ENCODE assay signal across 18 mouse cellular contexts in the genomic region with DNA sequence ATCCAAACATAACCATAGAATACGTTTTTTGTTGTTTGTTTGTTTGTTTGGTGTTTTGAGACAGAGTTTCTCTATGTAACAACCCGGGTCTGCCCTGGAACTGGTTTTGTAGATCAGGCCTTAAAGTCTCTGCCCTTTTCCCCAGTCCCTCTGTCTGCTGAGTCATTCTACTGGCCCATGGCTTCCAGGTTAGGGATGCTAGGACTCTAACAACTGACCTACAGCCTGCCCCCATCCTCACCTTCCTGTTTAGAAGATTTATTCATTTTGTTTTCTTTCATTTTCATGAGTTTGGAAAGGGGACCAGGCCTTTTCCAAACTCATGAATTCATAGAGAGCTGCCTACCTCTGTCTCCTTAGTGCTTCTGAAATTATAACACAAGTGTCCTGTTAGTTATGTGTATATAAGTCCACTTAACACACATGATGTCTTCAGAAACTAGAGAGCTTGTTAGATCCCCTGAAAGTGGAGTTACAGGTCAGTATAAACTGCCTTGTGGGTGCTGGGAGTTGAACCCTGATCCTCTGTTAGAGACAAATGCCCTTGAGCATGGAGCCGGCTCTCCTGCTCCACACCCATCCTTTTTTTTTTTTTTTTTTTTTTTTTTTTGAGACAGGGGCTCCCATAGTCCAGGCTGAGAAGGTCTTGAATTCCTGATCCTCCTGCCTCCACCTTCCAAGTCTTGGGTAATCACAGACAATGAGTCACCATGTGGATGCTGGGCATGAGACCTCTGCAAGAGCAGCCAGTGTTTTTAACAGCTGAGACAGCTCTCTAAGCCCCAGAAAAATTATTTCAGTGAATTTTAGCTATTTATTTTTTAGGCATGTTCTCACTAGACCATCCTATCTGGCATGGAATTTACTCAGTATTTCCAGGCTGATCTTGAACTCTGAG. TPM values are rescaled to one million over a fixed set of nuclear protein-coding genes. Genes with fewer than 3 reads are reported as not detected.
DNase-seq lines count a peak whose midpoint lies in the region; ATAC-seq and TF ChIP-seq lines count a peak whose summit lies in the region.
"Had no signal": no experiment of that assay in that cellular context is flagged by ENCODE, and none has a peak within 500 bp of the region (broad histone marks: within the 10 kb centered on the region; RNA-seq: fewer than 3 reads in every experiment).

No protein-coding gene starts in this region.

- no peaks in the 10 kb centered on the region for H3K27me3 ChIP-seq in heart, postnatal 0 days (ENCODE audit: control insufficient read depth, insufficient read depth, low read length)
- H3K27me3 ChIP-seq in heart, embryonic 10.5 days (ENCODE audit: insufficient read depth, poor library complexity, severe bottlenecking), result no peaks in the 10 kb centered on the region
- no peaks in the 10 kb centered on the region for H3K27me3 ChIP-seq in liver, adult 2 months (ENCODE audit: control insufficient read depth, insufficient read depth, low read length)
- no peaks in the 10 kb centered on the region for H3K27me3 ChIP-seq in small intestine, adult 2 months (ENCODE audit: control insufficient read depth, insufficient read depth, low read length)
- no peaks in the 10 kb centered on the region for H3K27me3 ChIP-seq in kidney, embryonic 15.5 days
- H3K27me3 ChIP-seq: forebrain, embryonic 15.5 days; midbrain, embryonic 13.5 days had no signal

- no peak overlapping the region for H3K9ac ChIP-seq in heart, postnatal 0 days (replicated peaks; ENCODE audit: low read depth, low read length)
- H3K9ac ChIP-seq in ES-E14 (ENCODE audit: insufficient read depth, low read depth, low read length, poor library complexity, severe bottlenecking), result no peak overlapping the region; the same call in 1 of the 2 replicates
- H3K9ac ChIP-seq in liver, adult 2 months (ENCODE audit: low read depth, low read length), result no peak overlapping the region
- no peak overlapping the region for H3K9ac ChIP-seq in kidney, embryonic 15.5 days
- H3K9ac ChIP-seq: forebrain, embryonic 15.5 days; midbrain, embryonic 13.5 days had no signal

- no peak for TF ChIP-seq CTCF in heart, postnatal 0 days (IDR thresholded peaks at IDR 0.05; ENCODE audit: low read depth)
- no peak for TF ChIP-seq CTCF in liver, adult 2 months (IDR thresholded peaks at IDR 0.05; ENCODE audit: low read depth, low read length)
- TF ChIP-seq CTCF in small intestine, adult 2 months (IDR thresholded peaks at IDR 0.05; ENCODE audit: extremely low read depth, insufficient read length, insufficient replicate concordance, low read depth, low read length), result no peak

- H3K4me1 ChIP-seq in heart, postnatal 0 days (ENCODE audit: control insufficient read depth, insufficient read depth), result peaks cover 21% of the 10 kb centered on the region
- H3K4me1 ChIP-seq in heart, embryonic 10.5 days, result peaks cover 19% of the 10 kb centered on the region
- peaks cover 6 to 10% of the 10 kb centered on the region in 2 experiments; a peak in 3 of 4 replicates for H3K4me1 ChIP-seq in ES-E14 (ENCODE audit: control insufficient read depth in 2 of 2, insufficient read depth in 2 of 2, low read length in 2 of 2, poor library complexity in 1 of 2)
- peaks cover 13% of the 10 kb centered on the region for H3K4me1 ChIP-seq in liver, adult 2 months (ENCODE audit: control insufficient read depth, insufficient read depth, low read length)
- peaks cover 28% of the 10 kb centered on the region; the same call in 1 of the 2 replicates for H3K4me1 ChIP-seq in small intestine, adult 2 months (ENCODE audit: control insufficient read depth, insufficient read depth, insufficient read length, low read length)
- peaks cover 16% of the 10 kb centered on the region for H3K4me1 ChIP-seq in kidney, embryonic 15.5 days

- H3K27ac ChIP-seq in heart, postnatal 0 days (ENCODE audit: low read depth), result no peak overlapping the region
- H3K27ac ChIP-seq in heart, embryonic 10.5 days, result no peak overlapping the region
- peak overlapping the region; percentile 61; the same call in 1 of the 2 replicates for H3K27ac ChIP-seq in ES-E14 (ENCODE audit: insufficient read depth, low read depth, low read length, poor library complexity, severe bottlenecking)
- H3K27ac ChIP-seq in liver, adult 2 months (replicated peaks; ENCODE audit: insufficient read depth, low read depth, low read length), result peak overlapping the region; percentile 60
- H3K27ac ChIP-seq in small intestine, adult 2 months (ENCODE audit: insufficient read depth, low read depth, low read length), result peak overlapping the region; percentile 88
- H3K27ac ChIP-seq in kidney, embryonic 15.5 days, result no peak overlapping the region
- H3K27ac ChIP-seq: forebrain, embryonic 15.5 days; heart, adult 2 months; midbrain, embryonic 13.5 days had no signal

- no peak for TF ChIP-seq POLR2A in liver, adult 2 months (IDR thresholded peaks at IDR 0.05; ENCODE audit: extremely low read depth, insufficient read depth, low read length)
- no peak for TF ChIP-seq POLR2A in small intestine, adult 2 months (IDR thresholded peaks at IDR 0.05; ENCODE audit: low read depth, low read length)

- TF ChIP-seq EP300 in heart, postnatal 0 days (IDR thresholded peaks at IDR 0.05; ENCODE audit: low read depth), result no peak

- H3K9me3 ChIP-seq in heart, postnatal 0 days (replicated peaks; ENCODE audit: control insufficient read depth, low read length), result 0 out of 2 replicates have a peak, but pooled peaks cover 5% of the 10 kb centered on the region
- 0 out of 2 replicates have a peak, but pooled peaks cover 5% of the 10 kb centered on the region for H3K9me3 ChIP-seq in heart, embryonic 10.5 days
- no peaks in the 10 kb centered on the region for H3K9me3 ChIP-seq in ES-E14 (ENCODE audit: control insufficient read depth, insufficient read depth, low read depth, low read length)
- H3K9me3 ChIP-seq in kidney, embryonic 15.5 days (replicated peaks), result no peaks in the 10 kb centered on the region; the same call in 1 of the 2 replicates
- H3K9me3 ChIP-seq: forebrain, embryonic 15.5 days; midbrain, embryonic 13.5 days had no signal

- no peak overlapping the region for H3K4me2 ChIP-seq in heart, postnatal 0 days (ENCODE audit: low read depth, low read length)
- H3K4me2 ChIP-seq in kidney, embryonic 15.5 days, result no peak overlapping the region
- H3K4me2 ChIP-seq: forebrain, embryonic 15.5 days; midbrain, embryonic 13.5 days had no signal

- DNase-seq in heart, postnatal 0 days (ENCODE audit: low spot score), result peak; percentile 4
- no peak for DNase-seq in heart, embryonic 10.5 days (ENCODE audit: low spot score)
- no peak for DNase-seq in ES-E14 (ENCODE audit: low read depth, low spot score)
- peak; percentile 69 for DNase-seq in liver, adult 2 months (ENCODE audit: extremely low read depth, low read depth, low spot score)
- DNase-seq in cerebellum, adult 9-11 months, result no peak
- DNase-seq in ovary, postnatal 14 days (ENCODE audit: low spot score), result no peak
- DNase-seq: adrenal gland, adult 8-10 months; cerebellum, postnatal 10 days; kidney, adult 11 months; kidney, postnatal 36 days; lung, postnatal 4 days; right cerebral cortex, postnatal 4 days had no signal

- H3K36me3 ChIP-seq in heart, postnatal 0 days (replicated peaks; ENCODE audit: control insufficient read depth, insufficient read depth, low read length), result no peaks in the 10 kb centered on the region
- no peaks in the 10 kb centered on the region for H3K36me3 ChIP-seq in heart, embryonic 10.5 days
- no peaks in the 10 kb centered on the region for H3K36me3 ChIP-seq in ES-E14 (ENCODE audit: control insufficient read depth, insufficient read depth, low read length, poor library complexity, severe bottlenecking)
- H3K36me3 ChIP-seq in liver, adult 2 months (ENCODE audit: control insufficient read depth, insufficient read depth, low read length), result no peaks in the 10 kb centered on the region
- no peaks in the 10 kb centered on the region for H3K36me3 ChIP-seq in small intestine, adult 2 months (ENCODE audit: control insufficient read depth, insufficient read depth, low read length)
- H3K36me3 ChIP-seq in kidney, embryonic 15.5 days, result no peaks in the 10 kb centered on the region
- H3K36me3 ChIP-seq: forebrain, embryonic 15.5 days; midbrain, embryonic 13.5 days had no signal

- H3K4me3 ChIP-seq in heart, postnatal 0 days (ENCODE audit: low read depth, low read length), result no peak overlapping the region
- no peak overlapping the region for H3K4me3 ChIP-seq in heart, embryonic 10.5 days
- H3K4me3 ChIP-seq in ES-E14 (ENCODE audit: insufficient read depth in 1 of 2, low read depth in 1 of 2, low read length in 2 of 2, poor library complexity in 1 of 2, severe bottlenecking in 1 of 2), result no peak overlapping the region
- no peak overlapping the region for H3K4me3 ChIP-seq in liver, adult 2 months (ENCODE audit: insufficient read depth, low read depth, low read length)
- H3K4me3 ChIP-seq in small intestine, adult 2 months (ENCODE audit: low read depth, low read length), result no peak overlapping the region
- H3K4me3 ChIP-seq in kidney, embryonic 15.5 days (replicated peaks), result no peak overlapping the region
- H3K4me3 ChIP-seq: forebrain, embryonic 15.5 days; heart, adult 2 months; midbrain, embryonic 13.5 days had no signal

- H3K79me2 ChIP-seq in liver, adult 2 months (ENCODE audit: control insufficient read depth, insufficient read depth, low read length), result no peaks in the 10 kb centered on the region; the same call in 1 of the 2 replicates

- in situ Hi-C loops in ES-E14 (cut with MboI; ENCODE audit: low sequenced_read_pairs in 2 of 2, unreplicated experiment in 2 of 2), result no loop called here

- no peak for ATAC-seq in heart, postnatal 0 days (ENCODE audit: insufficient read depth, low read depth)
- ATAC-seq in kidney, embryonic 15.5 days (replicated peaks; ENCODE audit: low FRiP score), result no peak
- ATAC-seq: forebrain, embryonic 15.5 days; hindbrain, embryonic 16.5 days; midbrain, embryonic 13.5 days had no signal

- 68% methylated on average over 3 of the region's 3 CpGs for WGBS in heart, postnatal 0 days
- WGBS in heart, embryonic 10.5 days, result 64% methylated on average over 3 of the region's 3 CpGs
- 27% methylated on average over 3 of the region's 3 CpGs for WGBS in liver, adult 2 months
- 61% methylated on average over 3 of the region's 3 CpGs for WGBS in small intestine, adult 2 months
- WGBS in kidney, embryonic 15.5 days, result 71% methylated on average over 3 of the region's 3 CpGs

TF ChIP-seq in ES-E14, 5 proteins besides CTCF, POLR2A, EP300 and RAD21 (continues in another document):
- TF ChIP-seq HCFC1 (IDR thresholded peaks at IDR 0.05; ENCODE audit: borderline replicate concordance, insufficient read depth, low read length), result no peak
- peak; percentile 49; the same call in 1 of the 2 replicates for TF ChIP-seq MAFK (IDR thresholded peaks at IDR 0.05; ENCODE audit: insufficient read depth, low read depth, low read length)

RNA-seq across cellular contexts. Expression of a gene that starts 5.0 kb away (rescaled TPM):
- 58.4 and 81.0 TPM in 2 replicates for total RNA-seq in heart, postnatal 0 days (2014; rRNA removed; ENCODE audit: low replicate concordance)
- 28.6 and 29.2 TPM in 2 replicates for polyA plus RNA-seq in heart, postnatal 0 days (2015; fragmentation: Nextera tagmentation; extraction: Ambion mirVana)
- 28.7 and 31.4 TPM in 2 replicates for polyA plus RNA-seq in heart, embryonic 10.5 days (2016; fragmentation: Nextera tagmentation; extraction: Ambion mirVana)
- total RNA-seq in ES-E14 (2012; rRNA removed), result 75.3 and 82.0 TPM in 2 replicates
- total RNA-seq in liver, adult 2 months (2014; rRNA removed), result 8.9 and 9.5 TPM in 2 replicates
- 16.0 and 16.4 TPM in 2 replicates for polyA plus RNA-seq in liver, adult 2 months (2012; rRNA removed)
- 38.9 and 160 TPM in 2 replicates for polyA plus RNA-seq in small intestine, adult 2 months (2012; rRNA removed)
- 17.8 and 17.9 TPM in 2 replicates for polyA plus RNA-seq in kidney, embryonic 15.5 days (2015; fragmentation: Nextera tagmentation; extraction: Ambion mirVana)

Comparison
In these comparisons a context has a peak if more than half of its experiments do, and no peak if none do; other contexts are left out.
1. DNase-seq: peak in heart, postnatal 0 days (single experiment) and liver, adult 2 months (single experiment); none in heart, embryonic 10.5 days (single experiment), ES-E14 (single experiment), cerebellum, adult 9-11 months (single experiment) and ovary, postnatal 14 days (single experiment).
2. H3K27ac ChIP-seq: peak in ES-E14 (single experiment), liver, adult 2 months (single experiment) and small intestine, adult 2 months (single experiment); none in heart, postnatal 0 days (single experiment), heart, embryonic 10.5 days (single experiment) and kidney, embryonic 15.5 days (single experiment).